Mouse (Mus musculus): Measurements from ENCODE around the gene Thap8. TPM values are rescaled to one million over a fixed set of nuclear protein-coding genes. Genes with fewer than 3 reads are reported as not detected.
A peak's percentile ranks its signal among the peaks of the same experiment; 100 is the strongest.

Thap8 gene
- total RNA-seq, 2 experiments from 2014 or later = 0.51 TPM; not detected in 1

- intact Hi-C loops (cut with DNase I) = no loop called here
- no peak for DNase-seq (ENCODE audit: extremely low spot score in 1 of 2, low spot score in 2 of 2)
Observed at GRCm38 (mm10) chr7:30309395-30310129, 29.7 kb downstream of the Thap8 start.

GRCm38 (mm10) chr7:30310136-30310535 is 30.2 kb downstream of the Thap8 start:
- DNase-seq (ENCODE audit: extremely low spot score in 1 of 2, low spot score in 2 of 2) = no peak
- intact Hi-C loops (cut with DNase I) = no loop called here

GRCm38 (mm10) chr7:30313666-30314320 is 33.9 kb downstream of the Thap8 start:
- no peak for DNase-seq (ENCODE audit: extremely low spot score in 1 of 2, low spot score in 2 of 2)
- intact Hi-C loops (cut with DNase I) = no loop called here

- DNase-seq (ENCODE audit: extremely low spot score in 1 of 2, low spot score in 2 of 2) = no peak
- intact Hi-C loops (cut with DNase I) = no loop called here
Observed at GRCm38 (mm10) chr7:30314721-30315155, 34.8 kb downstream of the Thap8 start, which contains the start of gene Syne4. Gene Syne4, plus strand, starts transcription at chr7:30314807.

GRCm38 (mm10) chr7:30315559-30316529 is 36.0 kb downstream of the Thap8 start:
- intact Hi-C loops (cut with DNase I) = no loop called here

GRCm38 (mm10) chr7:30318142-30318541 is 38.2 kb downstream of the Thap8 start:
- intact Hi-C loops (cut with DNase I) = no loop called here
- no peak for DNase-seq (ENCODE audit: extremely low spot score in 1 of 2, low spot score in 2 of 2)

More at GRCm38 (mm10) chr7:30315559-30316529, 36.0 kb downstream of the Thap8 start:
- no peak for DNase-seq (ENCODE audit: extremely low spot score in 1 of 2, low spot score in 2 of 2)

GRCm38 (mm10) chr7:30320946-30321345 is 41.1 kb downstream of the Thap8 start:
- intact Hi-C loops (cut with DNase I) = no loop called here
- no peak for DNase-seq (ENCODE audit: extremely low spot score in 1 of 2, low spot score in 2 of 2)

- peak; percentile 54 to 80 for DNase-seq (ENCODE audit: extremely low spot score in 1 of 2, low spot score in 2 of 2)
- intact Hi-C loops (cut with DNase I) = no loop called here
Observed at GRCm38 (mm10) chr7:30321539-30322284, 41.8 kb downstream of the Thap8 start, which contains the start of gene E130208F15Rik. Gene E130208F15Rik, plus strand, starts transcription at chr7:30321740.

GRCm38 (mm10) chr7:30322285-30322667 is 42.4 kb downstream of the Thap8 start:
- intact Hi-C loops (cut with DNase I) = no loop called here
- DNase-seq (ENCODE audit: extremely low spot score in 1 of 2, low spot score in 2 of 2) = peak; percentile 96 to 99

GRCm38 (mm10) chr7:30322865-30323264 is 43.0 kb downstream of the Thap8 start:
- DNase-seq (ENCODE audit: extremely low spot score in 1 of 2, low spot score in 2 of 2) = no peak
- intact Hi-C loops (cut with DNase I) = no loop called here

- intact Hi-C loops (cut with DNase I) = no loop called here
- no peak for DNase-seq (ENCODE audit: extremely low spot score in 1 of 2, low spot score in 2 of 2)
Observed at GRCm38 (mm10) chr7:30323795-30324194, 43.9 kb downstream of the Thap8 start, which contains the start of gene Sdhaf1. Gene Sdhaf1, minus strand, starts transcription at chr7:30323895.

GRCm38 (mm10) chr7:30324300-30324944 is 44.5 kb downstream of the Thap8 start:
- no peak for DNase-seq (ENCODE audit: extremely low spot score in 1 of 2, low spot score in 2 of 2)

GRCm38 (mm10) chr7:30325364-30325763 is 45.5 kb downstream of the Thap8 start:
- no peak for DNase-seq (ENCODE audit: extremely low spot score in 1 of 2, low spot score in 2 of 2)
- intact Hi-C loops (cut with DNase I) = no loop called here

More at GRCm38 (mm10) chr7:30324300-30324944, 44.5 kb downstream of the Thap8 start:
- intact Hi-C loops (cut with DNase I) = no loop called here

GRCm38 (mm10) chr7:30326427-30326826 is 46.5 kb downstream of the Thap8 start:
- intact Hi-C loops (cut with DNase I) = no loop called here
- DNase-seq (ENCODE audit: extremely low spot score in 1 of 2, low spot score in 2 of 2) = no peak

- intact Hi-C loops (cut with DNase I) = no loop called here
Observed at GRCm38 (mm10) chr7:30327140-30327539, 47.2 kb downstream of the Thap8 start.

GRCm38 (mm10) chr7:30328379-30328778 is 48.5 kb downstream of the Thap8 start:
- DNase-seq (ENCODE audit: extremely low spot score in 1 of 2, low spot score in 2 of 2) = no peak
- intact Hi-C loops (cut with DNase I) = no loop called here

More at GRCm38 (mm10) chr7:30327140-30327539, 47.2 kb downstream of the Thap8 start:
- DNase-seq (ENCODE audit: extremely low spot score in 1 of 2, low spot score in 2 of 2) = no peak

GRCm38 (mm10) chr7:30331887-30332286 is 52.0 kb downstream of the Thap8 start:
- peak; percentile 89 to 93 for DNase-seq (ENCODE audit: extremely low spot score in 1 of 2, low spot score in 2 of 2)
- intact Hi-C loops (cut with DNase I) = no loop called here

All from left cerebral cortex, postnatal 10 days (tissue).